Mouse (Mus musculus) lung, adult 2 months (tissue): ENCODE results near the gene Creg1.

Source experiments
- CTCF ChIP-seq: fragments of 200-500 bp; IDR thresholded peaks from 2 replicates; pipeline ENCODE4 v1.5.1; 2011; ENCODE audit warnings: mild to moderate bottlenecking, low read length, control low read depth; ENCODE audit not compliant: insufficient read depth
- POLR2A ChIP-seq: fragments of 200-500 bp; IDR thresholded peaks from 2 replicates; pipeline ENCODE4 v1.6.1; 2011; ENCODE audit warnings: low read depth, mild to moderate bottlenecking, control low read depth, low read length, borderline replicate concordance; ENCODE audit errors: extremely low read depth

DNA sequence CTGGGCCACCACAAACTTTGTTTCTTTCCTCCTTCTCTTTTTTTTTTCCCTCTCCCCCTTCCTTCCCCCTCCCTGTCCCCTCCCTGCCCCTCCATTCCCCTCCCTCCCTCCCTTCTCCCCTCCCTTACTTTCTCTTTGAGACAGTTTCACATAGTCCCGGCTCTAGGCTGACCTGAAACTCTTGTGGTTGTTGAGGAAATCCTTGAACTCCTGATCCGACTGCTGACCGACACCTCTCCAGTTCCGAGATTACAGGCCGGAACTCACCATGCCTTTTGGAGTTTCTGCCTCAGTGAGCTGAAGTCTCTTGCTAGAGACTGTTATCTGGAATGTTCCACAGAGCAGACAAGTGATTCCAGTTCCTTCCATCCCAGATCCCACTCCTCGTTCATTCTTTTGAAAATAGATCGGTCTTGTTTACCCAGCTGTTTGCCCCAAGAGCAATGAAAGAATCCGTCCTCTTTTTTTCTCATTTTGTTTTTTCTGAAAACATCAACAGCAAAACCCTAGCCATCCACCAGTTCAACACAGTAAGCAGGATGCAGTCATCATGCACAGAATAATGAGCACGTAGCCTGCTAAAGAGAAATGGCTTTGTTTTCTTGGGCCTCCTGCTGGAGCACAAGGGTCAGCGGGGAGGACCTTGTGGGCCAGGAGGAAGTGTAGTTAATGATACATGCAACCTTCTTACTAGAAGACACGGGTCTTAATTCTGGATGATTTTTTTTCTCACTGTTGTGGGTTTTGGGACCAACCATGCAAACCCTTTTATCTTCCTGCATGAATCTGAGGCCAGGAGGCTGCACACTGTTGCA is 39.1 kb upstream of the Creg1 start:
- TF ChIP-seq CTCF (no peak), POLR2A (no peak)
